Mouse (Mus musculus) fat pad, adult 2 months (tissue): Measurements from ENCODE around the gene Cyp2d40.
"Not testable (repeated sequence)": the region's sequence is repeated elsewhere in the genome, so short reads cannot be mapped to it uniquely, and the experiment has no call there.

ENCODE experiments used
- DNase-seq: peaks from one replicate; pipeline ENCODE4 v3.0.0-alpha.2; 2011; ENCODE audit warnings: low read depth, low spot score; ENCODE audit errors: extremely low read depth

Gene Cyp2d40

DNA sequence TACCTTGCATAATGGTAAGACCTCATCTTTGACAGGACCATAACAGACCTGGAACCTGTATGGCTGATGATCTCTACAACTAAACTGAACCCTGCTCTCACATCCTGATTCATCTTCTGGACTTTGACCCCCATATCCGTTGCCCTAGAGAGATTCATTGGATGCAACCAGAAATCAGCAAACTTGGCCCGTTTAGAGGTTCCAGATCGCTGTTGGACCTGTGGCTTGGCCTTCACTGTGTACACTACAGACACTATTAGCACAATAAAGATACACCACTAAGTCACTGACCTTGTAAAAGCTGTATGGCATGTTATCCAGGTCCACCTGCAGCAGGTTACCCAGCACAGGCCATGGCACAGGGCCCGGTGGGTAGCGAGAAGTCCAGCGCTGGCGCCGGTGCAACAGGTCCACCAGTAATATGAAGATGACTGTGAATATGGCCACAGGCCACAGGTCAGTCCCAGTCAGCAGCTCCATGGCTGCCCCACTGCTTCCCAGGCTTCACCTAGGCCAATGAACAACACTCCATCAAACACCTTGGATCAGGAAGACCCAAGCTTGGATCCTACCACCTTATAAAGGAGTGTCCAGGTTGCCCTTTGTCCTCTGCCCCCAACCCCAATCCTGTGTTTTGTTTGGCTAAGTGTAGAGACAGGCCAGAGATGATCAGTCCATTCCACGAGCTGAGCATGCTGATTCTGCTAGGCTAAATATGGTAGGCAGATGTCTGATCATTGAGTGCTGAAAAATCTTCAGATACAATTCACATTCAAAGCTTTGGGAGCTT, at the start of gene Cyp2d40:
Gene Cyp2d40, minus strand, starts transcription at position 553 of the 790 bp plus-strand sequence.
- no peak for DNase-seq

- DNase-seq = no peak
Observed at GRCm38 (mm10) chr15:82810556-82810955, 46.6 kb upstream of the Cyp2d40 start.

- DNase-seq = no peak
Observed at GRCm38 (mm10) chr15:82809511-82809910, 45.5 kb upstream of the Cyp2d40 start.

- DNase-seq = no peak
Observed at GRCm38 (mm10) chr15:82806969-82807763, 43.2 kb upstream of the Cyp2d40 start.

GRCm38 (mm10) chr15:82804708-82805639, 41.0 kb upstream of the Cyp2d40 start:
- DNase-seq = no peak

DNA sequence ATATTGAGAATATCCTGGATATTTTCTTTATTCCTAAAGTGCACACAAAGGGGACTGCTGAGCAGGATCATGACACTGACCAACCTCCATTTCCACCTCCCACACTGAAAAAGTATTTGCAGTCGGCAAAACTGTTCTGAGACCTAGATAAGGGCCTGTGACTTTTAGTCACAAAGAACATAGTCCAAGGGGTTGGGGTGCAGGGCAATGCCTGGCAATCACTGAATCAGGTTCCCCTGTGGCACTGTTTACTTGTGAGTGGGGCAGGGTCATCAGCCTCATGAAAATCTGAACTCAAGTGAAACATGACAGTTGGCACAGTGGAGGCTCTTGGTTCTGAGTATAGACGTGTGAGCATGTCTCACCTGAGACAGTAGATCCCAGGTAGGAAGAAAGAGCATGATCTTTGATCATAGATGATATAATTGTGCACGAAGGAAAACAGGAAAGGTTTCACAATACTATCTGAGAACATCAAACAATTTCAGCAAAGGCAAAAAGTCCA, 32.0 kb upstream of the Cyp2d40 start:
- DNase-seq = no peak

DNA sequence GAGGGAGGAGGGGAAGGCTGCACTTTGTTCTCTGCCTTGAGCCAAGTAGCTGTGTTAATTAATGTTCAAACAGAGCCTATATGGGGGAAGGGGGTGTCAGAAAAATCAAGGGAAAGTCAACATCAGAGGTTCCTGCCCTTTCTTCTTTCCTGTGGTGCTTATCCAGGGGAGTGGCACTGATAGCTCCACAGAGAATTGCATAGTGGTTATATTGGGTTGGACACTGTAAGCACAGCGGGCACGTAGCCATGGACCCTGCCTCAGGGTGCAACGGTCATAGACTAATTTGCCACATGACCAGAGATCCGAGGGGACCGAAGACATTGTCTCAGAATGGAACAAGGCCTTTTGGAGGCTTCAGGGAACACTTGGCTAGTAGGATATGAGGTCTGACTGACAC, 30.3 kb upstream of the Cyp2d40 start, which contains the start of gene Cyp2d26:
Gene Cyp2d26, minus strand, starts transcription at position 18 of the 400 bp plus-strand sequence.
- no peak for DNase-seq

GRCm38 (mm10) chr15:82793868-82794267, 29.9 kb upstream of the Cyp2d40 start:
- DNase-seq = no peak

GRCm38 (mm10) chr15:82793454-82793853, 29.5 kb upstream of the Cyp2d40 start:
- DNase-seq = no peak

GRCm38 (mm10) chr15:82792566-82792965, 28.6 kb upstream of the Cyp2d40 start:
- DNase-seq = no peak

- DNase-seq = no peak
Observed at GRCm38 (mm10) chr15:82784581-82784980, 20.6 kb upstream of the Cyp2d40 start.

- DNase-seq = no peak
Observed at GRCm38 (mm10) chr15:82783800-82784199, 19.8 kb upstream of the Cyp2d40 start.

DNA sequence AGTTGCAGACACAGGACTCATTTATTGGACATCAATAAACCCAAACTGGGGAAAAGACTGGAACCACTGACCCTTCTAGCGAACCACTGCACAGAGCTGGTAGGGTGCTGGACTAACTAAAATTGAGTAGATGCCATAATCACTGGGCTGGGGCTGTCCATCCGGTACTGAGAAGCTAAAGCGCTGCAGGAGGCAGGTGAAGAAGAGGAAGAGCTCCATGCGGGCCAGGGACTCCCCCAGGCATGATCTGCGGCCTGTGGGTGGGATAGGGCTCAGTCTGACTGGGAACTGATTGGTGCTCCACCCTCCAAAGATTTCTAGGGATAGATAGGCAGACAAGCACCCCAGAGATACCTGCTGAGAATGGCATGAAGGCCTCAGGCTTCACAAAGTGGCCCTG, 13.9 kb upstream of the Cyp2d40 start:
- DNase-seq = not testable (repeated sequence)

GRCm38 (mm10) chr15:82765943-82766342, 2.0 kb upstream of the Cyp2d40 start:
- no peak for DNase-seq

GRCm38 (mm10) chr15:82764881-82765280, 898 bp upstream of the Cyp2d40 start:
- DNase-seq = no peak

GRCm38 (mm10) chr15:82748141-82748540, 15.8 kb downstream of the Cyp2d40 start:
- DNase-seq = no peak

DNA sequence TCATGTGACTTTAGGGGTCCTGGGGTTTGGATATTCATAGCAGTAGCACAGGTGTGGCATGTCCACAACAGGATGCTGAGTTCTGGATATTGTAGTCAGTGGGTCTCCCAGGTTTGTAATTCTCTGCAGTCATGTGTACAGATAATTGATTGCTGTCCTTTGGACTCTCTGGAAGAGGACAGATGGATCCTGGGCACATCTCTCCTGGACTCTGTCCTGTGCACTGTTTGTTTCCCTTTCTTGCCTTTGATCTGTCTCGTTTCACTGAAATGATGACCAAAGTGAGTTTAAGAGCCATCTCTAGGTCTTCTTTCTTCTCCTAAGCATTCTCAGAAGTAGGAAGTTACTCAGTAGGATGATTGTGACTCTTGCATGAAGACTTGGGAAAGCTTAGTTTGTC, 16.5 kb downstream of the Cyp2d40 start:
- DNase-seq = no peak

DNA sequence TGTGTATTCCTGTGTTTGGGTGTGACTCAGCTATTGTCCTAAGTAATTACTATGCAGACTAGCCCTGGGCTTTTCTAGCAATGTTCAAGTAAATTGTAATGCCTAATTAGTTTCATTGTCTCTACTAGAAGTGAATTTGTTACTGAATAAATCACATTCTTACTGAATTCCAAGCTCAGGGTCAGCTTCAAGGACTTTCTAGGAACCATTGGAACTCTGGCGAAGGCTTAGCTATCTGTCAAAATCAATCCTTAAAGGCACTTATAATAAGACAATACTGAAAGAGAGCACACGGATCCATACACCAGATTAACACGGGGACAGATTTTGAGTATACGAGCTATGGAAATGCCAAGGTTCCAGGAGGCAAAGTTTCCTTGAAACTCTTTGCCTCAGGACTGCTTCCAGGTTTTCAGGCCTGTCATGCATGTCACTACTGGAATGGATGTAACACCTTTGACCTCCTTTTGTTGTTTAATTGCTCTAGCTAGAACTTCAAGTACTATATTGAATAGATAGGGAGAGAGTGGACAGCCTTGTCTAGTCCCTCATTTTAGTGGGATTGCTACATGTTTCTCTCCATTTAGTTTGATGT, 30.6 kb downstream of the Cyp2d40 start:
- DNase-seq = not testable (repeated sequence)
